ENCODE assay signal across 17 mouse cellular contexts in genomic region chr8:12000459-12000789, GRCm38 (mm10).
DNase-seq lines count a peak whose midpoint lies in the region; ATAC-seq lines count a peak whose summit lies in the region.
"Had no signal": no experiment of that assay in that cellular context is flagged by ENCODE, and none has a peak within 500 bp of the region (broad histone marks: within the 10 kb centered on the region; RNA-seq: fewer than 3 reads in every experiment).

No protein-coding gene starts in this region.

- H3K36me3 ChIP-seq in forebrain, embryonic 11.5 days (ENCODE audit: control insufficient read depth, insufficient read depth, low read length): no peaks in the 10 kb centered on the region
- no peaks in the 10 kb centered on the region for H3K36me3 ChIP-seq in forebrain, embryonic 10.5 days (replicated peaks)
- no peaks in the 10 kb centered on the region for H3K36me3 ChIP-seq in midbrain, embryonic 13.5 days
- H3K36me3 ChIP-seq in midbrain, embryonic 11.5 days (ENCODE audit: control insufficient read depth, insufficient read depth, low read length): no peaks in the 10 kb centered on the region
- H3K36me3 ChIP-seq in forebrain, embryonic 14.5 days (ENCODE audit: control insufficient read depth, insufficient read depth, low read length): no peaks in the 10 kb centered on the region
- H3K36me3 ChIP-seq: embryonic facial prominence, embryonic 12.5 days; G1E; limb, embryonic 10.5 days; limb, embryonic 15.5 days; liver, embryonic 13.5 days; neural tube, embryonic 12.5 days; stomach, embryonic 15.5 days had no signal

- no peak overlapping the region for H3K27ac ChIP-seq in forebrain, embryonic 11.5 days (ENCODE audit: low read depth, low read length)
- H3K27ac ChIP-seq in forebrain, embryonic 10.5 days: no peak overlapping the region
- no peak overlapping the region for H3K27ac ChIP-seq in midbrain, embryonic 13.5 days
- H3K27ac ChIP-seq in midbrain, embryonic 11.5 days (ENCODE audit: low read depth, low read length): no peak overlapping the region
- peak overlapping the region; percentile 66; the same call in 1 of the 2 replicates for H3K27ac ChIP-seq in forebrain, embryonic 14.5 days (ENCODE audit: low read depth, low read length)
- H3K27ac ChIP-seq: embryonic facial prominence, embryonic 12.5 days; limb, embryonic 10.5 days; limb, embryonic 15.5 days; liver, embryonic 13.5 days; macrophage; neural tube, embryonic 12.5 days; stomach, embryonic 15.5 days had no signal

- no peaks in the 10 kb centered on the region for H3K9me3 ChIP-seq in forebrain, embryonic 11.5 days (ENCODE audit: control insufficient read depth, low read length)
- H3K9me3 ChIP-seq in forebrain, embryonic 10.5 days: no peaks in the 10 kb centered on the region
- H3K9me3 ChIP-seq in midbrain, embryonic 13.5 days: no peaks in the 10 kb centered on the region
- H3K9me3 ChIP-seq in midbrain, embryonic 11.5 days (ENCODE audit: control insufficient read depth, low read length): no peaks in the 10 kb centered on the region
- H3K9me3 ChIP-seq in forebrain, embryonic 14.5 days (replicated peaks; ENCODE audit: control insufficient read depth, low read length): no peaks in the 10 kb centered on the region
- H3K9me3 ChIP-seq: embryonic facial prominence, embryonic 12.5 days; G1E; limb, embryonic 10.5 days; limb, embryonic 15.5 days; liver, embryonic 13.5 days; neural tube, embryonic 12.5 days; stomach, embryonic 15.5 days had no signal

- H3K4me2 ChIP-seq in forebrain, embryonic 11.5 days (ENCODE audit: low read depth, low read length, severe bottlenecking): no peak overlapping the region
- no peak overlapping the region for H3K4me2 ChIP-seq in midbrain, embryonic 13.5 days (replicated peaks)
- H3K4me2 ChIP-seq in midbrain, embryonic 11.5 days: no peak overlapping the region
- no peak overlapping the region for H3K4me2 ChIP-seq in forebrain, embryonic 14.5 days (ENCODE audit: low read length)
- H3K4me2 ChIP-seq: embryonic facial prominence, embryonic 12.5 days; limb, embryonic 15.5 days; liver, embryonic 13.5 days; neural tube, embryonic 12.5 days; stomach, embryonic 15.5 days had no signal

- peaks cover 10% of the 10 kb centered on the region for H3K27me3 ChIP-seq in forebrain, embryonic 11.5 days (ENCODE audit: control insufficient read depth, insufficient read depth, low read length)
- H3K27me3 ChIP-seq in forebrain, embryonic 10.5 days (ENCODE audit: poor library complexity, severe bottlenecking): peaks cover 84% of the 10 kb centered on the region
- H3K27me3 ChIP-seq in midbrain, embryonic 13.5 days: peaks cover 65% of the 10 kb centered on the region
- peaks cover 18% of the 10 kb centered on the region for H3K27me3 ChIP-seq in midbrain, embryonic 11.5 days (ENCODE audit: control insufficient read depth, insufficient read depth, low read length)
- H3K27me3 ChIP-seq in forebrain, embryonic 14.5 days (replicated peaks; ENCODE audit: control insufficient read depth, insufficient read depth, low read length): peaks cover 11% of the 10 kb centered on the region; the same call in 1 of the 2 replicates

- WGBS in forebrain, embryonic 11.5 days: 12% methylated on average over 2 of the region's 2 CpGs
- WGBS in forebrain, embryonic 10.5 days: 20% methylated on average over 2 of the region's 2 CpGs
- 10% methylated on average over 2 of the region's 2 CpGs for WGBS in midbrain, embryonic 13.5 days
- WGBS in midbrain, embryonic 11.5 days: 19% methylated on average over 2 of the region's 2 CpGs
- 1% methylated on average over 2 of the region's 2 CpGs for WGBS in forebrain, embryonic 14.5 days

- H3K4me1 ChIP-seq in forebrain, embryonic 11.5 days (replicated peaks; ENCODE audit: control insufficient read depth, insufficient read depth, low read length): peaks cover 15% of the 10 kb centered on the region
- peaks cover 38% of the 10 kb centered on the region for H3K4me1 ChIP-seq in forebrain, embryonic 10.5 days
- peaks cover 36% of the 10 kb centered on the region for H3K4me1 ChIP-seq in midbrain, embryonic 13.5 days (replicated peaks)
- peaks cover 9% of the 10 kb centered on the region for H3K4me1 ChIP-seq in midbrain, embryonic 11.5 days (ENCODE audit: control insufficient read depth, insufficient read depth, low read length)
- peaks cover 28% of the 10 kb centered on the region for H3K4me1 ChIP-seq in forebrain, embryonic 14.5 days (ENCODE audit: control insufficient read depth, insufficient read depth, low read length)
- H3K4me1 ChIP-seq: embryonic facial prominence, embryonic 12.5 days; limb, embryonic 10.5 days; limb, embryonic 15.5 days; liver, embryonic 13.5 days; stomach, embryonic 15.5 days had no signal

- DNase-seq in forebrain, embryonic 11.5 days (ENCODE audit: low spot score): no peak
- no peak for DNase-seq in forebrain, embryonic 10.5 days (ENCODE audit: extremely low spot score, low spot score)
- no peak for DNase-seq in midbrain, embryonic 11.5 days (ENCODE audit: low spot score, missing footprints)
- DNase-seq in forebrain, embryonic 14.5 days (ENCODE audit: low spot score): no peak
- DNase-seq in ovary, adult 18-20 months (ENCODE audit: low spot score): no peak
- DNase-seq in adrenal gland, postnatal 4 days (ENCODE audit: low spot score in 2 of 2): no peak
- DNase-seq: liver, embryonic 13.5 days had no signal

- no peak overlapping the region for H3K9ac ChIP-seq in forebrain, embryonic 11.5 days (ENCODE audit: low read length)
- no peak overlapping the region for H3K9ac ChIP-seq in midbrain, embryonic 13.5 days (replicated peaks)
- H3K9ac ChIP-seq in midbrain, embryonic 11.5 days (ENCODE audit: low read length): no peak overlapping the region
- H3K9ac ChIP-seq in forebrain, embryonic 14.5 days (ENCODE audit: low read length): no peak overlapping the region
- H3K9ac ChIP-seq: embryonic facial prominence, embryonic 12.5 days; limb, embryonic 15.5 days; liver, embryonic 13.5 days; neural tube, embryonic 12.5 days; stomach, embryonic 15.5 days had no signal

- H3K4me3 ChIP-seq in forebrain, embryonic 11.5 days (ENCODE audit: low read depth, low read length): no peak overlapping the region
- H3K4me3 ChIP-seq in forebrain, embryonic 10.5 days: no peak overlapping the region
- no peak overlapping the region for H3K4me3 ChIP-seq in midbrain, embryonic 13.5 days (replicated peaks)
- H3K4me3 ChIP-seq in midbrain, embryonic 11.5 days (ENCODE audit: low read depth, low read length): no peak overlapping the region
- H3K4me3 ChIP-seq in forebrain, embryonic 14.5 days (ENCODE audit: low read depth, low read length): no peak overlapping the region
- H3K4me3 ChIP-seq: embryonic facial prominence, embryonic 12.5 days; limb, embryonic 10.5 days; limb, embryonic 15.5 days; liver, embryonic 13.5 days; myocyte; neural tube, embryonic 12.5 days; stomach, embryonic 15.5 days had no signal

- peak; percentile 67; the same call in 1 of the 2 replicates for ATAC-seq in forebrain, embryonic 11.5 days (replicated peaks; ENCODE audit: low FRiP score)
- ATAC-seq in midbrain, embryonic 13.5 days: peak; percentile 34; the same call in 1 of the 2 replicates
- no peak for ATAC-seq in midbrain, embryonic 11.5 days (ENCODE audit: low FRiP score)
- ATAC-seq in forebrain, embryonic 14.5 days: peak; percentile 43; the same call in 1 of the 2 replicates
- ATAC-seq: intestine, postnatal 0 days had no signal
